Mouse (Mus musculus) frontal cortex, postnatal 10 days (tissue): Measurements from ENCODE around the gene Gpr3.

ENCODE experiments used
- DNase-seq, 2 experiments: peaks; one replicate each; pipeline ENCODE4 v3.0.0; 2022; ENCODE audit warnings: low spot score in 2 of 2, mixed read lengths in 1 of 2

Gene Gpr3

GRCm38 (mm10) chr4:133198337-133199180 lies 13.8 kb downstream of the Gpr3 start:
- no peak for DNase-seq

GRCm38 (mm10) chr4:133197801-133198286 lies 14.5 kb downstream of the Gpr3 start:
- DNase-seq: no peak

GRCm38 (mm10) chr4:133197355-133197754 lies 15.0 kb downstream of the Gpr3 start:
- no peak for DNase-seq

- DNase-seq: no peak
Observed at GRCm38 (mm10) chr4:133196852-133197251, 15.5 kb downstream of the Gpr3 start.

GRCm38 (mm10) chr4:133196136-133196535 lies 16.2 kb downstream of the Gpr3 start:
- no peak for DNase-seq

GRCm38 (mm10) chr4:133195014-133195413 lies 17.3 kb downstream of the Gpr3 start:
- no peak for DNase-seq

GRCm38 (mm10) chr4:133194482-133194881 lies 17.9 kb downstream of the Gpr3 start:
- DNase-seq: no peak

GRCm38 (mm10) chr4:133189396-133189795 lies 22.9 kb downstream of the Gpr3 start:
- no peak for DNase-seq

- no peak for DNase-seq
Observed at GRCm38 (mm10) chr4:133186856-133187255, 25.5 kb downstream of the Gpr3 start.

GRCm38 (mm10) chr4:133185893-133186292 lies 26.4 kb downstream of the Gpr3 start:
- no peak for DNase-seq

GRCm38 (mm10) chr4:133184898-133185665 lies 27.3 kb downstream of the Gpr3 start:
- DNase-seq: no peak

- DNase-seq: no peak
Observed at GRCm38 (mm10) chr4:133184031-133184897, 28.1 kb downstream of the Gpr3 start.

- DNase-seq: no peak
Observed at GRCm38 (mm10) chr4:133182439-133183033, 29.8 kb downstream of the Gpr3 start.

GRCm38 (mm10) chr4:133179258-133179657 lies 33.1 kb downstream of the Gpr3 start:
- DNase-seq: no peak

- no peak for DNase-seq
Observed at GRCm38 (mm10) chr4:133178305-133178704, 34.0 kb downstream of the Gpr3 start.

GRCm38 (mm10) chr4:133176761-133177403 lies 35.5 kb downstream of the Gpr3 start:
- DNase-seq: no peak

- DNase-seq: no peak
Observed at GRCm38 (mm10) chr4:133175998-133176760, 36.2 kb downstream of the Gpr3 start.

- DNase-seq: no peak
Observed at GRCm38 (mm10) chr4:133175274-133175673, 37.1 kb downstream of the Gpr3 start.

- DNase-seq: no peak
Observed at GRCm38 (mm10) chr4:133174361-133174760, 38.0 kb downstream of the Gpr3 start.

- no peak for DNase-seq
Observed at GRCm38 (mm10) chr4:133172451-133172850, 39.9 kb downstream of the Gpr3 start.
